Mouse (Mus musculus) effector memory CD4-positive, alpha-beta T cell, adult 5 months (primary cell): ENCODE measurements around the gene Proser2. TPM values are rescaled to one million over a fixed set of nuclear protein-coding genes. Genes with fewer than 3 reads are reported as not detected.

ENCODE experiments used
- polyA plus RNA-seq: library from polyadenylated mRNA; unstranded; fragments of 100-300 nt; shearing (Covaris generic); gene quantifications from one replicate; pipeline ENCODE4 v1.2.1, GENCODE M21; 2017

Proser2 gene
- 0.14 TPM for polyA plus RNA-seq

DNA sequence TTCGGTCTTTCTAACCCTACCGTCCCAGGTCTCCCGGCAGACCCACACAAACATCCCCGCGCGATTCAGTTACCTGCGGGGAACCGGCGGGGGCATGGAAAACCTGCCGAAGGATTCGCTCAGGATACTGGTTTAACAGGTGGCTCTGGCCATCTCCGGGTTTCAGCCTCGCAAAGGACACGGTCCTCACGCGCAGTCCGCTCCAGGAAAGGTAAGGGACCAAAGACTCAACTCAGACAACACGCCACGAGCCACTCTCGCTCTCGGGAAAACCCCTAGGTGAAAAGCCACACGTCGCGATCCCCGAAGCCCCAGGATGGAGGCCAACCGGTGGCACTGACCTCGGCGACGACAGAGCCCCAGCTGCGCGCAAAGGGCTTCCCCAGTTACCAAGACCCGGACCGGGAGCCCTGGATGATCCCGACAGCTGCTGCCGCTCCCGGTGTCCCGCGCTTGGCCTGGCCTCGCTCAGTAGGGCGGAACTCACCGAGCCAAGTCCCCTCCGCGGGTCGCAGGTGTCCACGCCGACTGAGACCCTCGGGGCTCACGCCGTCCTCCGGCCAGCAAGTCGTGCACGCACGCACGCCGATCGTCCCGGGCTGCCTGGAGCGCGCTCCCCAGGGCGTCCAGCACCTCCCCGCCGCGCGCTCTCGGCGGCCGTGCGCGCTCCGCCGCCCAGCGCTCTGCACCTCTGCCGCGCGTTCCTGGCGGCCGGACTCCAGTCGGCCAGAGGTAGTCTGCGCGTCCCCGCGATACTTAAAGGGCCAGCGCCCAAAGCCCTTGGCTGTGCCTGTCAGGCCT lies at the start of gene Proser2:
Gene Proser2 (minus strand): TSS at position 657 of the 801 bp plus-strand sequence.

Other genes starting within 250 kb of the Proser2 start
- gene Sec61a2, start 234.8 kb downstream of the Proser2 start, polyA plus RNA-seq = 14.9 TPM
- 0.40 TPM for gene Dhtkd1, start 187.4 kb downstream of the Proser2 start, polyA plus RNA-seq
- 11.4 TPM for gene Upf2, start 178.7 kb downstream of the Proser2 start, polyA plus RNA-seq
- gene Echdc3, start 82.8 kb upstream of the Proser2 start, polyA plus RNA-seq = 0.62 TPM
- gene Usp6nl, start 192.5 kb upstream of the Proser2 start, polyA plus RNA-seq = 33.7 TPM